Mouse (Mus musculus): Measurements from ENCODE around the gene Fgfr1op2. TPM values are rescaled to one million over a fixed set of nuclear protein-coding genes. Genes with fewer than 3 reads are reported as not detected.
A peak's percentile ranks its signal among the peaks of the same experiment; 100 is the strongest.

Gene Fgfr1op2
- polyA plus RNA-seq, 1 experiment from 2014 or later: 91.2 TPM

DNA sequence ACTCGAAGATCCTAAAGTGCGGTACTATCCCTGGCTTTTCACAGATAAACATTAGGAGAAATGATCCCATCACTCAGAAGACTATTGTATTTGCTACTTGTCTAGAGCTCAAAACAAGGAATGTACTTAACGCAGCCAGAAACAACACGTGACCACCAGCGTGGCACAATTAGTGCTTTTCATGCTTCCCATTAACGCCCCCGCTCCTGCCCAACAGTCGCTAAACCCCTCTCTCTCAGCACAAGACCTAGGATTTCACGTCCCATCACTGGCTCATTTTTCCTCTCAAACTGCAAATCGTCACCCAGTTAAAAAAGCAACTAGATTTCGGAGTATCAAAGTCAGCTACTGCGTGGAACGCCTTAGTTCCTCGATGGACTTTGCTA is 56.6 kb downstream of the Fgfr1op2 start:
- H3K27me3 ChIP-seq (replicated peaks): no peaks in the 10 kb centered on the region
- peak overlapping the region; percentile 69 for H3K4me3 ChIP-seq (replicated peaks)
- 13% methylated on average over 14 of the region's 14 CpGs for WGBS
- H3K27ac ChIP-seq: peak overlapping the region; percentile 80
- no peaks in the 10 kb centered on the region for H3K9me3 ChIP-seq
- peak overlapping the region; percentile 69 for H3K4me2 ChIP-seq (replicated peaks)
- peaks cover 7% of the 10 kb centered on the region for H3K4me1 ChIP-seq (replicated peaks)
- peak overlapping the region; percentile 71 for H3K9ac ChIP-seq
- H3K36me3 ChIP-seq: no peaks in the 10 kb centered on the region
- peak; percentile 11 for ATAC-seq

DNA sequence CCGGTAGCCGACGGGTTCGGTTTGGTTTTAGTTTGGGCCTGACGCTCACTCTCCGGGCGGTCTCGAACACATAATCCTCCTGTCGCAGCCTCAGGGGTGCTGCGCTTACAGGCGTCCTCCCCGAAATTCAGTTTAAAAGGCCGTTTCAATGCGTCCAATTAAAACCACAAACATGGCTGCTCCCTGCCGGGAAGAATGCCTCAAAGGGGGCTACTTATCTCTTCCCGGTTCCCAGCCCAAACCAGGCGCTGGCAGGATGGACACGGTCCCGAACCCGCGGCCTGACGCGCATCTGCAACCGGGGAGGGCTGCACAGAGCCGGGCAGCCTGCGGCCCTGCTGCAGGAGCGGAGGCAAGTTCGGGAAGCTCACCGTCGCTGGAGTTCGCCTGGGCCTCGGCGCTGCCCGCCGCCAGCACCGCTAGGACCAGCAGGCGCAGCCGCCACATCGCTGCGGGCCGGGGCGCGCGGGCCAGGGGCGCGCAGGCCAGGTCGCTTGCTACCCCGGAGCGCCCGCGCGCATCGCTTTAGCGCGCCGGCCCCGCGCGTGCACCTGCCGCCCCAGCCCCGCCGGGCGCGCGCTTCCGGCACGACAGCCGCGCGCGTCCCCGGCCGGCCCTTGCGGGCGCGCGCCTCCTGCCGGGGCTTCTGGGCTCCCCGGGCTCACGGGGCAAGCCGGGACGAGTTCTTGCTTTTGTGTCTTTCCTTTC is 57.2 kb downstream of the Fgfr1op2 start:
- Histone ChIP-seq H3K9me3 (no peaks in the 10 kb centered on the region), H3K4me1 (replicated peaks) (peaks cover 7% of the 10 kb centered on the region), H3K9ac (peak overlapping the region; percentile 71), H3K27me3 (replicated peaks) (no peaks in the 10 kb centered on the region), H3K4me2 (replicated peaks) (peak overlapping the region; percentile 69), H3K27ac (peak overlapping the region; percentile 80), H3K4me3 (replicated peaks) (peak overlapping the region; percentile 69), H3K36me3 (no peaks in the 10 kb centered on the region)
- 1% methylated on average over 80 of the region's 82 CpGs for WGBS
- ATAC-seq: peak; percentile 96

- Histone ChIP-seq H3K27me3 (replicated peaks) (no peaks in the 10 kb centered on the region), H3K4me3 (replicated peaks) (peak overlapping the region; percentile 69; the same call in 1 of the 2 replicates), H3K4me2 (replicated peaks) (peak overlapping the region; percentile 69), H3K36me3 (no peaks in the 10 kb centered on the region), H3K9ac (no peak overlapping the region), H3K4me1 (replicated peaks) (peaks cover 7% of the 10 kb centered on the region), H3K9me3 (no peaks in the 10 kb centered on the region), H3K27ac (no peak overlapping the region)
- no peak for ATAC-seq
- 67% methylated on average over 4 of the region's 4 CpGs for WGBS
Observed at GRCm38 (mm10) chr6:146634759-146635606, 58.0 kb downstream of the Fgfr1op2 start.

- H3K4me1 ChIP-seq (replicated peaks): peaks cover 7% of the 10 kb centered on the region
- no peaks in the 10 kb centered on the region for H3K27me3 ChIP-seq (replicated peaks)
- no peak overlapping the region for H3K4me3 ChIP-seq (replicated peaks)
- no peak for ATAC-seq
- no peak overlapping the region for H3K4me2 ChIP-seq (replicated peaks)
- H3K36me3 ChIP-seq: no peaks in the 10 kb centered on the region
- H3K27ac ChIP-seq: no peak overlapping the region
- no peaks in the 10 kb centered on the region for H3K9me3 ChIP-seq
- no peak overlapping the region for H3K9ac ChIP-seq
- 82% methylated on average over 5 of the region's 5 CpGs for WGBS
Observed at GRCm38 (mm10) chr6:146636482-146636881, 59.5 kb downstream of the Fgfr1op2 start.

- Histone ChIP-seq H3K9ac (no peak overlapping the region), H3K4me1 (replicated peaks) (0 out of 2 replicates have a peak, but pooled peaks cover 4% of the 10 kb centered on the region), H3K36me3 (no peaks in the 10 kb centered on the region), H3K4me3 (replicated peaks) (no peak overlapping the region), H3K27ac (no peak overlapping the region), H3K9me3 (no peaks in the 10 kb centered on the region), H3K4me2 (replicated peaks) (no peak overlapping the region), H3K27me3 (replicated peaks) (no peaks in the 10 kb centered on the region)
- WGBS: 78% methylated on average over 7 of the region's 7 CpGs
- no peak for ATAC-seq
Observed at GRCm38 (mm10) chr6:146640068-146640965, 63.3 kb downstream of the Fgfr1op2 start.

- H3K4me1 ChIP-seq (replicated peaks): 0 out of 2 replicates have a peak, but pooled peaks cover 4% of the 10 kb centered on the region
- H3K27me3 ChIP-seq (replicated peaks): no peaks in the 10 kb centered on the region
- no peak overlapping the region for H3K4me2 ChIP-seq (replicated peaks)
- ATAC-seq: no peak
- WGBS: 79% methylated on average over 6 of the region's 6 CpGs
- H3K9me3 ChIP-seq: no peaks in the 10 kb centered on the region
- no peaks in the 10 kb centered on the region for H3K36me3 ChIP-seq
- H3K4me3 ChIP-seq (replicated peaks): no peak overlapping the region
- H3K27ac ChIP-seq: no peak overlapping the region
- no peak overlapping the region for H3K9ac ChIP-seq
Observed at GRCm38 (mm10) chr6:146640991-146641390, 64.0 kb downstream of the Fgfr1op2 start.

DNA sequence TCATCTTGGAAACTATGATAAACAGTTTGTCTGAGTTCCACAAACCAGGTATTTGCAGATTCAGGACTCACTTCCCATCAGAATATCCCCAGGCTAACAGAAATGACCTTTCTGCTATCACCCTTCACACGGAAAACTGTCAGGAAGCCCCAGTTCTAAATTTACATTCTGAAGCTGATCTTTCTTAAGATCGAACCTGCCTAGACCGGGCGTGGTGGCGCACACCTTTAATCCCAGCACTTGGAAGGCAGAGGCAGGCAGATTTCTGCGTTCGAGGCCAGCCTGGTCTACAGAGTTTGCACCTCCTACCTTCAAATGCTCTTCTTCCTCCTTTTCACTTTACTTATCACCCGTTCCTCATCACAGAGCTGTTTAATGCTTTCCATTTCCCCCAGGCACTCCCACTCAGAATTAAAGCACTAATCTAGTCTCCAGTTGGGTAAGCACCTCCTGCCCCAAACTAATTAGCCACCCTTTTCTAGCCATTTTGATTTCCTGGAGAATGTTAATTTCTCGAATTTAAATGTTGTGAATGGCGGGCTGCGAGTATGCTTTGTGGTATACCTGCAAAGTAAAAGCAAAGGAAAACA is 64.7 kb downstream of the Fgfr1op2 start:
- H3K4me3 ChIP-seq (replicated peaks): peak overlapping the region; percentile 80
- WGBS: 68% methylated on average over 11 of the region's 11 CpGs
- ATAC-seq: no peak
- H3K27me3 ChIP-seq (replicated peaks): no peaks in the 10 kb centered on the region
- H3K9me3 ChIP-seq: no peaks in the 10 kb centered on the region
- H3K27ac ChIP-seq: no peak overlapping the region
- no peak overlapping the region for H3K9ac ChIP-seq
- H3K36me3 ChIP-seq: no peaks in the 10 kb centered on the region
- H3K4me1 ChIP-seq (replicated peaks): 0 out of 2 replicates have a peak, but pooled peaks cover 4% of the 10 kb centered on the region
- H3K4me2 ChIP-seq (replicated peaks): peak overlapping the region; percentile 57

DNA sequence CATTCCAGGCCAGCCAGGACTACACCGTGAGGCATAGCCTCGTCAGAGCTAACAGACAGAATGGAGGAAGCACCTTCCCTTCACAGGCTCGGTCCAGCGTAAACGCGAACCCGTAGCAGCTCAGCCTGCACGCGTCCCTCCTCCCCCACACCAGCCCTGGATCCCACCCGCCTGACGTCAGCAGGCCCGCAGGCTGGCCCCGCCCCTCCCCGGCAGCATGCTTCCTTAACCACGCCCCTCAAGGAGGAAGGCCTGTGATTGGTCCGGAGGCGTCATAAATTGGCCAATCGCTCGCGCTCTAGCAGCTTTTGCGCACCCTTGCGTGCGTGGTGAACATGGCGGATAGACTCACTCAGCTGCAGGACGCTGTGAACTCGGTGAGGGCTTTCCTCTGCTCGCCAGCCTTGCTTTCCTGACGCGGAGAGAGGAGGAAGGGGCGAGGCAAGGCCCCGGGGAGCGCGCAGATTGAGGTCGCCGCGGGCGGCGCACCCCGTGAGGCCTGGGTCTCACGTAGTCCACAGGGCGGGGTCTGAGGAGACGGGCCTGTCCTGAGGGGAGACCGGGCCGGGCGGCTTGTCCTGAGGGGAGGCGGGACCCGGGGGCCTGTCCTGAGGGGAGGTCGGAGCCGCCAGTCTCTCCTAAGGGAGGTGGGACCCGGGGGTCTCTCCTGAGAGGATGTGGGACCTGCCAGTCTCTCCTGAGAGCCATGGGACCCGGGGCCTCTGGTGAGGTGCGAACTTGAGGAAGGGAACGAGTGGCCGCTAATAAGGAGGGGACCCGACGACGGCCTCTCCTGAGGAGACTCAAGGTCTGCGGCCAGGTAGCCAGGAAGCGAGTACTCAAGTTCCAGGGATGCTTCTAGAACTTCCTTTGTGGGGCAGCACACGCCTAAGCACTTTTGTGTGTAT is 65.5 kb downstream of the Fgfr1op2 start, which contains the start of the genes Med21 and Tm7sf3:
Med21 (plus strand) TSS at position 272 of the 908 bp plus-strand sequence.
Tm7sf3 (minus strand) TSS at position 549 of the 908 bp plus-strand sequence.
- WGBS: under 1% methylated on average over 60 of the region's 60 CpGs
- peak within 1 kb of the TSS; percentile 86 for H3K4me2 ChIP-seq (replicated peaks)
- no peaks in the 10 kb centered on the region for H3K27me3 ChIP-seq (replicated peaks)
- H3K27ac ChIP-seq: peak within 1 kb of the TSS; percentile 92
- peak within 1 kb of the TSS; percentile 94 for H3K9ac ChIP-seq
- H3K9me3 ChIP-seq: no peaks in the 10 kb centered on the region
- peak within 1 kb of the TSS; percentile 80 for H3K4me3 ChIP-seq (replicated peaks)
- H3K36me3 ChIP-seq: no peaks in the 10 kb centered on the region
- ATAC-seq: peak; percentile 98
- H3K4me1 ChIP-seq (replicated peaks): 0 out of 2 replicates have a peak, but pooled peaks cover 4% of the 10 kb centered on the region

DNA sequence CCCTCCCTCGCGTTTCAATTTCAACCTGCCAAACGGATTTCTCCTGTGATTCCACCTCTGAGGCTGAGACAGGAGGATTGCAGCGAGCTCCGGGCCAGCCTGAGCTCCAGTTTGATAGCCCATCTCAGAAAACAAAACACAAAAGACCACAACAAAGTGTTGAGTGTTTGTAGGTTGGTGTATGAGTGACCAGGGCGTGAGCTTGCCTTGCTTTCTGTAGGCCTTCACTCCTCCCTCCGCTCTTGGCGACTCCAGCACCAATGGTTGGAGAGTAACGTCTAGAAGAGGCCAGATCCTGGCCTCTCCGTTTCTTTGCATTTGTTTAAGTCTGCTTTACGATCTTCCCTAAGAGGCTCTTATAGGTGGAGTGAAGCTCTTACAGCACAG is 66.2 kb downstream of the Fgfr1op2 start:
- Histone ChIP-seq H3K36me3 (no peaks in the 10 kb centered on the region), H3K9ac (peak overlapping the region; percentile 94), H3K4me2 (replicated peaks) (peak overlapping the region; percentile 86), H3K9me3 (no peaks in the 10 kb centered on the region), H3K4me1 (replicated peaks) (0 out of 2 replicates have a peak, but pooled peaks cover 4% of the 10 kb centered on the region), H3K4me3 (replicated peaks) (peak overlapping the region; percentile 80), H3K27ac (peak overlapping the region; percentile 92; the same call in 1 of the 2 replicates), H3K27me3 (replicated peaks) (no peaks in the 10 kb centered on the region)
- ATAC-seq: peak; percentile 6; the same call in 1 of the 2 replicates
- WGBS: 16% methylated on average over 11 of the region's 11 CpGs
